Mouse (Mus musculus): ENCODE measurements at regions not wholly inside any gene's neighbourhood (a gene's known extent, or its start where the extent isn't known, plus 50 kb on each side); places are given as distances from the start of the nearest gene placed in this dataset.

GRCm38 (mm10) chr19:14724637-14725036, 126.8 kb upstream of the Tle4 start:
- TF ChIP-seq GATA1 (IDR thresholded peaks at IDR 0.05; ENCODE audit: borderline replicate concordance, low read length) (no peak), FLI1 (IDR thresholded peaks at IDR 0.05; ENCODE audit: low read length) (no peak)

Data from megakaryocyte, embryonic 14.5 days (primary cell).